Mouse (Mus musculus): ENCODE results near the gene Ythdf2.

Gene Ythdf2

DNA sequence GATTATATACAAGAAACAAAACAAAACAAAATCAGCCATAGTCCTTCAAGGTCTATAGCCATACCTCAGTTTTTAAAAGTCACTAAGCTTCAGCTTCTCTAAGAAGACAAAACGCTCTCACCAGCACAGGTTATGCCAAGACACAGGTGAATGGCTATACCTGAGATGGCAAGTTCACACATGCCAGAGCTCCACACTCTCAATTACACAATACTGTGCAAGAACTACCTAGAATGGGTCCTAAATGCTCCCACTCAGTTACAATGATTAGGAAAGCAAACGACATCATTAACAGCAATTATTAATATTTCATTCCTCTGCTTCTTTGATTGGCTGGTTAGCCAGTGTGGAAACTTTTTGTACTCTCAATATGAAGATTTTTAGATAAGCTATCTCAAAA, 2.8 kb downstream of the Ythdf2 start:
- no peak for DNase-seq (ENCODE audit: low read depth)

DNA sequence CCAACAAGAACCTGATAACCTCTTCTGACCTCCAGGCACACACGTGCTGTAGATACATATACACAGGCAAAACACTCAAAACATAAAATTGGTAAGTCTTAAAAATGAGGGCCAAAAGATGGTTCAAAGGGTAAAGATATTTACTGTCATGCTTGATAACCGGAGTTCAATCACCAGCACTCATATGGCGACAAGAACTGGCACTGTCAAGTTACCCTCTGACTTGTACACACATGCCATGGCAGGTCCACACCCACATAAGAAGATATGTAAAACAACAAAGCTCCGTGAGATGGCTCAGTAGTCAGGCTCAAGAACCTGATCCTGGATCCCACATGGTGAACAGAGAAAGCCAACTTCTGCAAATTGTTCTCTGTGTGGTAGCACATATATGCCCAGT, 4.8 kb downstream of the Ythdf2 start:
- DNase-seq (ENCODE audit: low read depth) = no peak

DNA sequence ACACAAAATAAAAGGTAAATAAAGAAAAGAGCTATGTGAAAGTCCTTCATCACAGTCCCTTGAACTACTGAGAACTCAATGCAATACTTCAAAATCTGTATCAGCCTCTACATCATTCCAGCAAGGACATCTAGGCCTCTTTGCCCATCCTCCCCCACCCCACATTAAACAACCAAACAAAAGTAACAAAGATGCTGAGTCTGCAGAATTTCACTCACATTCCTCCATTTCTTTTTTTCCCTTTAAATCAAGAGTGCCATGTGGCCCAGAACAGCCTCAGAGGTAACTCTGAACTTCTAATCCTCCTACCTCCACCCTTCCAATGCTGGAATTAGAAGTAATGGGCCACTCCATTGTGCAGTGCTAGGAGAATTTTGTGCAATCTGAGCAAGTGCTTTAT, 13.3 kb downstream of the Ythdf2 start:
- no peak for DNase-seq (ENCODE audit: low read depth)

DNA sequence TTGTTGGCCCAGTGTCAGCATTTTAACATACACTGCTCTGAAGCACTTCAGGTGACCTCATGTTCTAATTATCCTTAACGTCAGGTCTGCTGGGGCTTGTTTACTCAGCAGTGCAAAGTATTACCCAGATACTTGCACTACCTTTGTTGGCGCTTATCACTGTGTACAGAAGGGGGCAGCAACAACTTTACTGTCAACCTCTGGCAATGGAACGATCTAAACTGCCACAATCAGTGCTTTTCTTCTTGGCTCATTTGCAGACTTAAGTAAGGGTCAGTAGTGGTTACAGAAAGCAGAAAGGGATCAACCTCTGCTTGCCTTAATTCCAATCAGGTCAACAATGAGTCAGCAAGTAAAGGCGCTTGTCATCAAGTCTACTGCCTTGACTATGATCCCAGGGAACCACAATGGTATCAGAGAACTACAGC, 13.8 kb downstream of the Ythdf2 start:
- DNase-seq (ENCODE audit: low read depth) = peak; percentile 36

DNA sequence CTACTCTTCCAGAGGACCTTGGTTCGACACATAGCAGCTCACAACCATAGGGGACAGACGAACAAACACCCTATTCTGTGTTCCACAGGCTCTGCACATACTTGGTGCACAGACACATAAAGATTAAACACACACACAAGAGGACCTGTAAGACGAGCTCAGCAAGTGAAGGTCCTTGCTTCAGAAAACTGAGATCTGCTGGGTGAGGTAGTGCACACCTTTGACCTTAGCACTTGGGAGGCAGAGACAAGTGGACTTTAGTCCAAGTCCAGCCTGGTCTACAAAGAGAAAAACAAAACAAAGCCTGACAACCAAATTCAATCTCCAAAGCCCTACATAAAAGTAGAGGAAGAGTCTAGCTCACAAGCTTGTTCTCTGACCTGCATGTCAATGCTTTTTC, 17.1 kb downstream of the Ythdf2 start:
- DNase-seq (ENCODE audit: low read depth) = no peak

DNA sequence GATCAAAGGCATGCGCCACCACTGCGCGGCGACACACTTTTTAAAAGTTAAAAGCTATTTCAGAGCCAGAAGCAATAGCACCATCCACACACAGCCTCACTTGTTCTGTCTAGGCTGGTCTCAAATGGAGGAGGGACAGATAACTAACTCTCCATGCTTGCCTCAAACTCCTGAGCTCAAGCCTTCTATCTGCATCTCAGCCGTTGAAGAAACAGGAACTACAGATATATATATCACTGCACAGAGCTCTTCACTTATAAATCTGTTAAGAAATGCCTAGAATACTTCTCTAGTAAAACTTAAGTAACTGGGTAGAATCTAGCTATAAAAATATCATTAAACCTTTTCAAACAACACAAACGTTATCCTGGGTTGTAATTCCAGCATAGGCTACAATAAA, 17.7 kb downstream of the Ythdf2 start:
- no peak for DNase-seq (ENCODE audit: low read depth)

DNA sequence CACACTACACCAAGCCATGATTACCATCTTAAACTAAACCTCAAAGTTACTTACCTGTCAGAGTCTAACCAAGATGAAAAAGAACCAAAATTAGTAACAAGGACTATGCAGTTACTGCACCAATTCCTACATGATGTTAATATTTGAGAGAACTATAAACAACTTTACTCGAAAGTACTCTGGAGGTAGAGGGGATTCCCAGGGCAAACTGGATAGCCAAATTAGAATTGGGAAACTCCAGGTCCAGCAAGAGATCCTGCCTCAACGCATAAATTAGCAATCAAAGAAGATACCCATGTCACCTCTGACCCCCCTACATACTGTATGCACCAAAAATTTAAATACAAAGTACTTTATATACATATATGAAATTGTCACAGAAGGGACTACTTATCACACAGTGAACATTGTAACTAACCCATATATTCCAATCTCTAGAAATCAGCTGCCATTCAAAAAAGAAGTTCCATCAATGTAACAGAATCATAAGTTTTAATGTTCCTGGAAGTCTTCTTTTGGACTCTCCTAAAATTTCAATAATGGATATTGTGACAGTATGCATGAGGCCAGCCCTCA, 24.2 kb downstream of the Ythdf2 start:
- DNase-seq (ENCODE audit: low read depth) = no peak

DNA sequence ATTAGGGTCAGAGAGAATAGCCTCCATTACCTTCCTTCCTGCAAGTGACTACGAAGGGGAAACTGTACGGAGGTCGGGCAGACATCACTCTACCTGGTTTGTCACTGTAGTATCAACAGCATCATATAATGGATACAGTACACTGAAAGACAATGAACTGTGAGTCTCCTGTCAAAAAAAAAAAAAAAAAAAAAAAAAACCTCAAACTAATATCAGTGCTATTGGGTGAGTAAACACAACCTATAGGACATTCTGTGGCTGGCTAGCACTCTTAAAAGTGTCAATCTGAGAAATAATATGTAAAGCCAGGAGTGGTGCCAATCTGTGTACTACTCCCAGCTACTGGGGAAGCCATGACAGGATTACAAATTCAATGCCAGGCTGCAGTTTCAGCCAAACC, 28.9 kb downstream of the Ythdf2 start:
- no peak for DNase-seq (ENCODE audit: low read depth)

DNA sequence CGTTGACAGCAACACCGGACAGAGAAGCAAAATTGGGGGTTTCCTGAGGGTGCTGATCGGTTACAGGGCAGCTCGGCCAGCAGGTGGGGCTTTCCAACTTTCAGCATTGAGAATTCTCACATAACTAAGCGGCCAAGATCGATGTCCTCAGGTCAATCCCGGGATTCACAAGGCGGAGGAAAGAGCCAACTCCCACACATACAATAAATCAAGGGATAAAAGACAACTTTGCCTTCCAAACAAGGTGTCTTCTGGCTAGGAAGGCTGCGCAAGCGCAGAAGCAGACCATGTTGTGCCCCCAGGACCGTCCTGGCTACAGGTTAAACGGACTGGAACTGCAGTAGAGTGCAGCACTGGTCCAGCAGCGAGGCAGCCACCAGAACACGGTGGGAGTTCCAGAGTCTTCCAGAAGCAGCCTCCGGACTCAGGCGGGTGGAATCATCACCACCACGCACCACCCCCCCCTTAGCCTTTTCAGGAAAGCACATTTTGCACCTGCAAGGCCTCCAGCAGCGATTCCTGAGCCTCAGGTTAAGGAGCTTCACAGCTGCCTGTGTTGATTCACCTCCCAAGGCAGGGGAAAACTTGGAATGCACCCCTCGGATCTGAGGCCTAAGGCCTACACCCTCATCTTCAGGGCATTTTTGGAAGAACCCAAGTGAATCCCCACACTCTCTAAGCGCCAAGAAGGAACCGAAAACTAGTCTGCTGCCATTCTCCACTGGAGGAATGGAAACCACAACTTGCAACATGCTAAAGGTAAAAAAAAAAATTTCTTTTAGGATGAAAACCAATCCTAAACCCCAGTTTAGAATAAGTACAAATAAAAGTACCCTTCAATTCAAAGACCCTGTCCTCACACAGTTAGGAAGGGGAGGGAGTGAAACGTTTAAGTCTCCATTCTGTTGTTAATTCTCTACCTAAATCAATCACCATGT, 30.1 kb downstream of the Ythdf2 start:
- peak; percentile 17 for DNase-seq (ENCODE audit: low read depth)

DNA sequence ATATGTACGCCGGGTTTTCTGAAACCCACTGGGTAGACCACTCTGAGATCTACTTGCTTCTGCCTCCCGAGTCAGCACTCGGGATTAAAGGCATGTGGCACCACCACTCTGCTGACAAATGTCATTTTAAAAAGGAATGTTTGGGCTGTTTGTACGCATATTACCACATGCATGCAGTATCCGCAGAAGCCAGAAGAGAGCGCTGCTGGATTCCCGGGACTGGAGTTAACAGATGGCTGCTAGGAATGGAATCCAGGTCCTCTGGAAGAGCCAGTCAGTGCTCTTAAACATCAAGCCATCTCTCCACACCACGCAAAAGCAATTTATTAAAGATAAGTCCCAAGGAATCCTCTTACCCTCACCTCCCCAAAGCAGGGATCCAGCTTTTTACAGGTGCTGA, 31.4 kb downstream of the Ythdf2 start:
- peak; percentile 34 for DNase-seq (ENCODE audit: low read depth)

DNA sequence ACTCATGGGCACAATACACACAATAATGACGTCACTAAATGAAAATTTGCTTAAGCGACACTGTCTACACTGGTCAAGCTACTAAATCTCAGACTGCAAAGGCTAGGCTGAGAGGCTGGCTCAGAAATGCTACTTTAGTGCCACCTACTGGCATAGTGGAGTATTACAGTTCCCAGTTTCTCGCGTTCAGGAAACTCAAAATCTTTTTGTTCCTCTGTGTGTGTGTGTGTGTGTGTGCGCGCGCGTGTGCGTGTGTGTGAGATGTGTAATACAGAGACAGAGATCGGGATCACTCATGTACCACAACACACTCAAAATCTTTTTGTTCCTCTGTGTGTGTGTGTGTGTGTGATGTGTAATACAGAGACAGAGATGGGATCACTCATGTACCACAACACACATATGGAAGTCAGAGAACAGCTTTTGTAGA, 33.5 kb downstream of the Ythdf2 start:
- peak; percentile 79 for DNase-seq (ENCODE audit: low read depth)

DNA sequence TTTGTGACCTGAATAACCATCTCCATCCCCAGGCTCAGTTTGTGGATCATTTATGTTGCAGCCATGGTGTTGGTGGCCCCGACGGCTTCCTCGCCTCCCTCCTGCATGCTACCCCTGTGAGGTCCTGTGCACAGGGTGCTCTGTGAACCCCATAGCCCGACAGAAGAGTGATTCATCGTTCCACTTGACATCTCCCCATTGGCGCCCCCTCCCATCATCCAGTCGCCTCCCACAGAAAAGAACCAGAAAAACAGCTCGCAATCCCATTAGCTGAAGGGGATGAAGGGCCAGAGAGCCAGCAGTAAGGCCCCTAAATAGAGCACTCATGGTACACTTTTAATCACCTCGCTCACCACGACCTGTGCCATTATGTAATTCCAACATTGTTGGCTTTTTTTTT, 35.6 kb downstream of the Ythdf2 start:
- DNase-seq (ENCODE audit: low read depth) = no peak

DNA sequence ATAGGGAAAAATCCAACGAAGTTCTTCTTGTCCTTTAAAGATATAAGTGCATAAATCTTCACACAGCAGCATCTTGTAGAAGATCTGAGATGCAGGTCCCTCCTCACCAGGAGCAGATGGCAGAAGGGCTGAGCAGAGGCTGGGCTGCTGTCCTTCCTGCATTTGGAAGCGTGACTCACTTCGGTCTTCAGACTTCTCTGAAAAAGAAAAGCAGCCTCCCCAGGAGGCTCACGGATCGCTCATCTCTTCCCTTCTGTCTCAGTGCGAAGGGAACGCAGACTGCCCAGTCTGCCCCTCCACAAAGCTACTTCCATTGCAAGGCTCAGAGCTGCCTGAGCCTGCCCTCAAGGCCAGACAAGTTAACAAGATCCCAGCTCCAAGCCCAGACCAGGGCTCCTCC, 41.2 kb downstream of the Ythdf2 start:
- DNase-seq (ENCODE audit: low read depth) = no peak

DNA sequence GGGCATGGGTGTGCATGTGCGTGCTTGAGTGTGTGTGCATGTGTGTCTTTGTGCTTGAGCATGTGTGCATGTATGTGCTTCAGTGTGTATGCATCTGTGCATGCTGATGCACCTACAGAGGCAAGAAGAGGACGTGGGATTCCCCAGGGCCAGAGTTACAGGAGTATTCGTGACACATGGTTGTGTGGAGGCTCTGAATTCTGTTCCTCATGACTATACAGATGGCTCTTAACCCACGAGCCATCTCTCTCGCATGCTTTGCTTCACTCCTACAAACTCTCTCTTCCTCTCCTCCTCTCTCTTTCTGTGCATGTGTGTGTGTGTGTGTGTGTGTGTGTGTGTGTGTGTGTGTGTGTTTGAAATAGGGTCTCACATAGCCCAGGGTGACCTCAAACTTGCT, 42.3 kb downstream of the Ythdf2 start:
- DNase-seq (ENCODE audit: low read depth) = no peak

DNA sequence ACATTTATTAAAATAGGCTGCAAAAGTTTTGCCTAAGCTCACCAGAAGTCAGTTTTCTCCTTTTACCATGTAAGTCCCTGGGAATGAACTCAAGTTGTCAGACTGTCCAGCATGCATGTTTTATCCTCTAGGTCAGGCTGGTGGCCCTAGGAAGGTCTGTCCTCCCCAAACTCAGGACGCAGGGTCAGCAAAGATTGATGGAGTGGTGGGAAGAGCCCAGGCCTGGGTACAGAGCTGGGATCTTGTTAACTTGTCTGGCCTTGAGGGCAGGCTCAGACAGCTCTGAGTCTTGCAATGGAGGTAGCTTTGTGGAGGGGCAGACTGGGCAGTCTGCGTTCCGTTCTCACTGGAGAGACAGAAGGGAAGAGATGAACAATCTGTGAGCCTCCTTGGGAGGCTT, 42.8 kb downstream of the Ythdf2 start:
- DNase-seq (ENCODE audit: low read depth) = no peak

DNA sequence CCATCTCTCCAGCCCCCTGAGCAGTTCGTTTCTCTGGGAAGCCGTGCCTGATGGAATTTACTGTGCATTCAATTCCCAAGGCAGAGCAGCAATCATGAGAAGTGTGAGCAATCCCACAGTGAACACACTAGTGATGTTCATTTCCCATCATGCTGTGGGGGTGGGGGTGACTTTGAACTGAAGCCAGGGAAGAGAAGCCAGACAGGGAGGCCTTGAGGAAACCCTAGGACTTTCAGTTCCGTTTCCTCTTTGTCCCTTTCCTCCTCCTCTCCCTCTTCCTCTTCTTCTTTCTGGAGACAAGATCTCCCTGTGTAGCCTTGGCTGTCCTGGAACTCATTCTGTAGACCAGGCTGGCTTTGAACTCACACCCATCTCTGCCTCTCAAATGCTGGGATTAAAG, 44.7 kb downstream of the Ythdf2 start:
- DNase-seq (ENCODE audit: low read depth) = no peak

DNA sequence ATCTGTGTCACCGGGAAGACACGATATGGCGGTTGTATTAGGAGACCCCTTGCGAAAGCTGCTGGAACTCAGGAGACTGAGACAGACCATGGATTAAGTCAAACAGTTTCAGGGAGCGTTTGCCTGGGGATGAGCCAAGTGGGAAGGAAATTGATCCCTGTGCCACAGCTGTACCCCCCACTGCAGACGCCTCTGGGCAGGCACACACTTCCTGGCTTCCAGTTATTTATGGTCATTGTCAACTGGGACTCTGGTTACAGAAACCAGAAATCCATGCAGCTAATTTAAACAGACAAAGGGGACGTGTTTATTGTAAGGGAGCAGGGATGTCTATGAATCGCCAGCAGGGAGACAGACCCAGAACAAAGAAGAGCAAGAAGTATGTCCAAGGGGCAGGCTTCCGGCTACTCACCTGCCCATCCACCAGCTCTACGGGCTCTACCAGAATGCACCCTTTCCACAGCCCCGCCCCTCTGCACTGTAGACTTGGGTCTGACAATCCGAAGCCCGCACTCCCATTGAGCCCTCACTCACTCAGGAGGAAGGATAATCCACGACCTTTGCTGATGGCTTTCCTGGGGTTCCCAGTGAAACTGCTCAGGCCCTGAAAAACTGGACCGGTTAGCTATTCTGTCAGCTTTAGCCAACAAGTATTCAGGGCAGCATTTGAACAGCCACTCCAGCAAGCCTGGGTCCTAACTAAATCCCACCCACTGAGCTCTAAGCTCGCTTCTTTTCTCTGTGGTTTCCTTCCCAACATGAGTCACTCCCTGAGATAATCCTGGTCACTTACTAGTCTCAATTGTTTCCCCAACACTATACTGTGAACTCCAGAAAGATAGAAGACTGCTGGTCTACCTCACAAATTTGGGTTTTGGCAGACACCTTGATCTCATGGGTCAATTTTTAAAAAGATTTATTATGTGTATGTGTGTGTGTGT, 45.5 kb downstream of the Ythdf2 start:
- DNase-seq (ENCODE audit: low read depth) = no peak

DNA sequence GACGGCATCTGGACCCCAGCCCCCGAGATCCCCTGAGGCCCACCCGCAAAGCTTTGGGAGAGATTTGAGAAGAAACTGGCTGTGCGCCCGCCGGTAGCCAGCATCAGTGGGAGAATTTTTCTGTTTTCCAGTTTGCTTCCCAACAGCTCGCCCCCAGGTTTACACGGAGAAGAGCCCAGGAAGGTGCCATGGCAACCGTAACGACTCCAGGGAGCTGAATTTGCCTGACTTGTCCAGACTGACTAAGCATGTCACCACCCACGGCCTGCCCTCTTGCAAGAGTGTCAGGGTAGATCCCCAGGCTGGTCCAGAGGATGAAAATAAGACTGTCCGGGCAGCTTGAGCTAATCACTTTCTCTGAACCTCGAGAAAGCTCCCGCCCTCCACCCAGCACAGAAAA, 46.4 kb downstream of the Ythdf2 start:
- DNase-seq (ENCODE audit: low read depth) = peak; percentile 19

DNA sequence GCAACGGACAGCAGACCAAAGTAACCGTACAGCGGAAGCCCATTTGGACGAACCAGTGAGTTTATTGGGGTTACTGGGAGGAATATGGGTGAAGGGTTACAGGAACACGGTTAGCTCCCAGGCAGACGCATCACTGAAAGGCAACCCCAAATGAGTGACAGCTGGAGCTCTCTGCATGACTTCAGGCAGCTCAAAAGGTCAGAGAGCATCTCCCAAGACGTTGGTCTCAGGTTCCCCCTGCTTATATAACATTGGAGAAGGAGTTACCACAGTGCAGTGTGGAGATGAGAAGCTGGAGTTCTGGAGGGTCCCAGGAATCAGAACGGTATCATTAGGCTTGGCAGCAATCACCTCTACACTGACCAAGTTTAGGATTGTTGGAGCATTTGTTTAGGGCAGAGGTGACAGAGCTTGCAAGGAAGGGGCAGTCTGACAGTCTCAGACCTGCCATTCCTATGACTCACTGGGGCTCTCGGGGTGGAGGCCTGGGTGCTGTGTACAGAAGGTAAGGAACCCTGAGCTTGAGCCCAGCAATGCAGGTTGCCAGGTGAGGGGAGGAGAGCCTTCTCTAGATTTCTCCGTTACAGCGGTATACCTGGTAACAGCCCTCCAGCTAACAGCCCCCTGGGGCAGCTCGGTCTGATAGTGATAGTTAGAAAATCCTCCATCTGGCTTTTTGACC, 55.0 kb downstream of the Ythdf2 start:
- no peak for DNase-seq (ENCODE audit: low read depth)

DNA sequence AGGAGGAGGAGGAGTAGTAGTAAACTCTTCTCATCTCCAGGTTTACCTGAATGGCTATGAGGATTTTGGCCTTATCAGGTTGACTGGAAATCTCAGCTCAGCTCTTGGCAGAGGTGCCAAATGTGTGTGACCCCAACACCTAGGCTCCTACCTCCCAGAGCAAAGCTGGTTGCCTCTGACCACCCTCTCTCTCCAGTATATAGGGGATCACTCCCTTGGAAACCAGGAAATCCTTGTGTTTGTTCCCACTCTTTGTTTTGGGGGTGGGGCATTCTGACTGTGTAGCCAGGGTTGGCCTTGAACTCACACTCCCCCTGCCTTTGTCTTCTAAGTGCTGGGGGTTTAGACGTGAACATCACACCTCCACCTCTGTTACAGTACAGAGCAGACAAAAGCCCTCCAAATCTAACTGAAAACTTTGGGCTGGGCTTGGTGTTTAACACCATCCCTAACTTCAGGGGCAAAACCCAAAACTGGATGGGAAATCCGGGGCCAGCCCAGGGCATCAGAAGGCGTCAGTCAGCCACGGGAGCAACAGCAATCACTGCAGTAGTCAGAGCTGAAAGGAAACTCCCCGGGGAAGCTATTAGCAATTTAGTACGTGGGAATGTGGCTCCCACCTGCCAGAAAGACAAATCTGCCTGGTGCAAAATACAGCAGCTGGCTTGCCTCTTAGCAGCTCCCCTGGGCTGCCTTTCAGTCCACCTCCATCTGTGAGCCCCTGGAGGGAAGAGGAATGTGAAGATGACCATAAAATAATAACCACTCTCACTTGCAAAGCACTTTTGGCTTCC, 57.0 kb downstream of the Ythdf2 start:
- no peak for DNase-seq (ENCODE audit: low read depth)

DNA sequence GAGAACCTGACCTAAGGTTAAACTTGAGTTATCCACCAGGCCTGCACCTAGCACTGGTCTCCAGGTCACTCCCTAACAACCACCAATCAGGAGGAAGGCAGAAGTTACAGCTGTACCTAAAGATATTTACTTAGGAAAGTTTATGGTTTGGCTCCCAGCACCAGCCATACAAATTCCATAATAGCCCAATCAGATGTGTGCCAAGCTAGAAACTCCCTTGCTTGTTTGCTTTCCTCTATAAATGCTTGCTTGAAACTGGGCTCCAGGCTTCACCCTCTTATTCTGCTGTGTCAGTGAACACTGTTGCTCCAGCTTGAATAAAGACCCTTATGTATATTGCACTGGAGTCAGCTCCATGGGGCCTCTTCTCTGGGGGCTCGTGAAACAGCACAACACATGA, 60.4 kb downstream of the Ythdf2 start:
- DNase-seq (ENCODE audit: low read depth) = no peak
